Mouse (Mus musculus): ENCODE results near the gene Col28a1. TPM values are rescaled to one million over a fixed set of nuclear protein-coding genes. Genes with fewer than 3 reads are reported as not detected.
A peak's percentile ranks its signal among the peaks of the same experiment; 100 is the strongest.

The Col28a1 gene
- polyA plus RNA-seq (2016; fragmentation: Nextera tagmentation; extraction: Ambion mirVana) = 0.07 and 0.18 TPM in 2 replicates

- Histone ChIP-seq H3K27me3 (ENCODE audit: insufficient read depth, poor library complexity, severe bottlenecking) (no peaks in the 10 kb centered on the region), H3K27ac (no peak within 1 kb of the TSS), H3K9me3 (peaks cover 8% of the 10 kb centered on the region), H3K4me1 (replicated peaks) (no peaks in the 10 kb centered on the region), H3K36me3 (no peaks in the 10 kb centered on the region), H3K4me3 (no peak within 1 kb of the TSS)
- no peak for DNase-seq (ENCODE audit: low spot score)
Observed at GRCm38 (mm10) chr6:8192517-8192916, at the start of gene Col28a1. Gene Col28a1 (minus strand): TSS chr6:8192617.

GRCm38 (mm10) chr6:8228596-8228995 lies 36.2 kb upstream of the Col28a1 start:
- Histone ChIP-seq H3K27ac (no peak overlapping the region), H3K27me3 (ENCODE audit: insufficient read depth, poor library complexity, severe bottlenecking) (no peaks in the 10 kb centered on the region), H3K4me3 (no peak overlapping the region), H3K9me3 (no peaks in the 10 kb centered on the region), H3K4me1 (replicated peaks) (no peaks in the 10 kb centered on the region), H3K36me3 (peaks cover 60% of the 10 kb centered on the region)
- DNase-seq (ENCODE audit: low spot score) = no peak
- 91% methylated on average over 3 of the region's 3 CpGs for WGBS

GRCm38 (mm10) chr6:8227035-8227434 lies 34.6 kb upstream of the Col28a1 start:
- Histone ChIP-seq H3K36me3 (peaks cover 48% of the 10 kb centered on the region), H3K9me3 (no peaks in the 10 kb centered on the region), H3K27me3 (ENCODE audit: insufficient read depth, poor library complexity, severe bottlenecking) (no peaks in the 10 kb centered on the region), H3K4me3 (no peak overlapping the region), H3K4me1 (replicated peaks) (no peaks in the 10 kb centered on the region), H3K27ac (no peak overlapping the region)
- no peak for DNase-seq (ENCODE audit: low spot score)
- 92% methylated on average over 3 of the region's 3 CpGs for WGBS

- Histone ChIP-seq H3K4me3 (peak overlapping the region; percentile 80; the same call in 1 of the 2 replicates), H3K27ac (no peak overlapping the region), H3K27me3 (ENCODE audit: insufficient read depth, poor library complexity, severe bottlenecking) (no peaks in the 10 kb centered on the region), H3K9me3 (no peaks in the 10 kb centered on the region), H3K4me1 (replicated peaks) (peaks cover 11% of the 10 kb centered on the region), H3K36me3 (peaks cover 19% of the 10 kb centered on the region)
- 94% methylated on average over 3 of the region's 3 CpGs for whole genome bisulfite sequencing
- no peak for DNase-seq (ENCODE audit: low spot score)
Observed at GRCm38 (mm10) chr6:8210661-8211060, 18.2 kb upstream of the Col28a1 start.

- WGBS = 14% methylated on average over 10 of the region's 10 CpGs
- Histone ChIP-seq H3K4me1 (replicated peaks) (peaks cover 11% of the 10 kb centered on the region), H3K9me3 (no peaks in the 10 kb centered on the region), H3K36me3 (peaks cover 10% of the 10 kb centered on the region), H3K4me3 (peak overlapping the region; percentile 80), H3K27me3 (ENCODE audit: insufficient read depth, poor library complexity, severe bottlenecking) (no peaks in the 10 kb centered on the region), H3K27ac (peak overlapping the region; percentile 98)
- DNase-seq (ENCODE audit: low spot score) = no peak
Observed at GRCm38 (mm10) chr6:8209866-8210186, 17.4 kb upstream of the Col28a1 start.

- peak within 1 kb of the TSS; percentile 80 for H3K4me3 ChIP-seq
- peaks cover 11% of the 10 kb centered on the region for H3K4me1 ChIP-seq (replicated peaks)
- DNase-seq (ENCODE audit: low spot score) = peak; percentile 94
- no peaks in the 10 kb centered on the region for H3K27me3 ChIP-seq (ENCODE audit: insufficient read depth, poor library complexity, severe bottlenecking)
- H3K27ac ChIP-seq = peak within 1 kb of the TSS; percentile 98
- H3K36me3 ChIP-seq = peaks cover 4% of the 10 kb centered on the region; the same call in 1 of the 2 replicates
- no peaks in the 10 kb centered on the region for H3K9me3 ChIP-seq
- under 1% methylated on average over 90 of the region's 90 CpGs for WGBS
Observed at GRCm38 (mm10) chr6:8209047-8209865, 16.8 kb upstream of the Col28a1 start, which contains the start of gene Mios. Gene Mios (plus strand): TSS chr6:8209222.

- no peak overlapping the region for H3K4me3 ChIP-seq
- WGBS = 74% methylated on average over 3 of the region's 3 CpGs
- H3K27ac ChIP-seq = no peak overlapping the region
- no peaks in the 10 kb centered on the region for H3K9me3 ChIP-seq
- H3K27me3 ChIP-seq (ENCODE audit: insufficient read depth, poor library complexity, severe bottlenecking) = no peaks in the 10 kb centered on the region
- no peak for DNase-seq (ENCODE audit: low spot score)
- no peaks in the 10 kb centered on the region for H3K36me3 ChIP-seq
- no peaks in the 10 kb centered on the region for H3K4me1 ChIP-seq (replicated peaks)
Observed at GRCm38 (mm10) chr6:8189917-8190316, 2.5 kb downstream of the Col28a1 start.

GRCm38 (mm10) chr6:8188599-8189233 lies 3.7 kb downstream of the Col28a1 start:
- no peak for DNase-seq (ENCODE audit: low spot score)
- Histone ChIP-seq H3K4me1 (replicated peaks) (no peaks in the 10 kb centered on the region), H3K4me3 (no peak overlapping the region), H3K9me3 (no peaks in the 10 kb centered on the region), H3K27me3 (ENCODE audit: insufficient read depth, poor library complexity, severe bottlenecking) (no peaks in the 10 kb centered on the region), H3K36me3 (no peaks in the 10 kb centered on the region), H3K27ac (no peak overlapping the region)
- WGBS = 90% methylated on average over 3 of the region's 3 CpGs

- H3K4me3 ChIP-seq = no peak overlapping the region
- H3K36me3 ChIP-seq = no peaks in the 10 kb centered on the region
- H3K27ac ChIP-seq = 0 out of 2 replicates have a peak overlapping the region, but pooled peaks have one; percentile 56
- H3K9me3 ChIP-seq = no peaks in the 10 kb centered on the region
- H3K4me1 ChIP-seq (replicated peaks) = peaks cover 13% of the 10 kb centered on the region
- WGBS = 43% methylated on average over 10 of the region's 10 CpGs
- no peaks in the 10 kb centered on the region for H3K27me3 ChIP-seq (ENCODE audit: insufficient read depth, poor library complexity, severe bottlenecking)
- DNase-seq (ENCODE audit: low spot score) = peak; percentile 5
Observed at GRCm38 (mm10) chr6:8178397-8178941, 13.9 kb downstream of the Col28a1 start.

GRCm38 (mm10) chr6:8176116-8176515 lies 16.3 kb downstream of the Col28a1 start:
- H3K4me3 ChIP-seq = no peak overlapping the region

GRCm38 (mm10) chr6:8175346-8175745 lies 17.1 kb downstream of the Col28a1 start:
- Histone ChIP-seq H3K27ac (no peak overlapping the region), H3K9me3 (no peaks in the 10 kb centered on the region), H3K27me3 (ENCODE audit: insufficient read depth, poor library complexity, severe bottlenecking) (no peaks in the 10 kb centered on the region), H3K36me3 (no peaks in the 10 kb centered on the region), H3K4me1 (replicated peaks) (peaks cover 13% of the 10 kb centered on the region), H3K4me3 (no peak overlapping the region)
- no peak for DNase-seq (ENCODE audit: low spot score)
- 94% methylated on average over 7 of the region's 7 CpGs for WGBS

More at GRCm38 (mm10) chr6:8176116-8176515, 16.3 kb downstream of the Col28a1 start:
- Histone ChIP-seq H3K27ac (no peak overlapping the region), H3K9me3 (no peaks in the 10 kb centered on the region), H3K4me1 (replicated peaks) (peaks cover 13% of the 10 kb centered on the region), H3K36me3 (no peaks in the 10 kb centered on the region), H3K27me3 (ENCODE audit: insufficient read depth, poor library complexity, severe bottlenecking) (no peaks in the 10 kb centered on the region)
- no peak for DNase-seq (ENCODE audit: low spot score)
- 90% methylated on average over 2 of the region's 2 CpGs for WGBS

- no peaks in the 10 kb centered on the region for H3K9me3 ChIP-seq
- H3K36me3 ChIP-seq = no peaks in the 10 kb centered on the region
- no peak overlapping the region for H3K4me3 ChIP-seq
- WGBS = 46% methylated on average over 2 of the region's 2 CpGs
- no peaks in the 10 kb centered on the region for H3K27me3 ChIP-seq (ENCODE audit: insufficient read depth, poor library complexity, severe bottlenecking)
- no peak overlapping the region for H3K27ac ChIP-seq
- H3K4me1 ChIP-seq (replicated peaks) = peaks cover 13% of the 10 kb centered on the region
- no peak for DNase-seq (ENCODE audit: low spot score)
Observed at GRCm38 (mm10) chr6:8174062-8174461, 18.4 kb downstream of the Col28a1 start.

- no peak overlapping the region for H3K27ac ChIP-seq
- H3K36me3 ChIP-seq = no peaks in the 10 kb centered on the region
- H3K4me1 ChIP-seq (replicated peaks) = no peaks in the 10 kb centered on the region
- no peak overlapping the region for H3K4me3 ChIP-seq
- WGBS = 69% methylated on average over 1 of the region's 1 CpGs
- no peaks in the 10 kb centered on the region for H3K27me3 ChIP-seq (ENCODE audit: insufficient read depth, poor library complexity, severe bottlenecking)
- H3K9me3 ChIP-seq = no peaks in the 10 kb centered on the region
- DNase-seq (ENCODE audit: low spot score) = no peak
Observed at GRCm38 (mm10) chr6:8172101-8172500, 20.3 kb downstream of the Col28a1 start.
